Mouse (Mus musculus) adrenal gland, adult 2 months (tissue): ENCODE data around the gene Ctdspl. TPM values are rescaled to one million over a fixed set of nuclear protein-coding genes. Genes with fewer than 3 reads are reported as not detected.

Experiments used
- DNase-seq: peaks from one replicate; pipeline ENCODE4 v3.0.0; 2021
- long read RNA-seq: library from polyadenylated mRNA; stranded (forward); transcript quantifications from one replicate; pipeline ENCODE4 v2.0.0, GENCODE M21; 2021
- polyA plus RNA-seq: library from polyadenylated mRNA; depleted of rRNA; stranded (reverse); fragments of >200 nt; gene quantifications from 2 replicates; pipeline ENCODE4 v1.2.3, GENCODE M21; 2012; rRNA removed
- total RNA-seq, 2 experiments: library from RNA; stranded (reverse); gene quantifications; 2 replicates each; pipeline ENCODE4 v1.2.3; 2021

Gene Ctdspl
- total RNA-seq: 10 to 100 TPM; 28.0 to 33.1 TPM
- 19.8 and 21.0 TPM in 2 replicates for polyA plus RNA-seq
- long read RNA-seq, full-length matches to known transcripts: 15 of 22 reads
- long read RNA-seq, partial matches to known transcripts: 4 of 22 reads
- long read RNA-seq, other reads (novel, unspliced or antisense): 3 of 22 reads

DNA sequence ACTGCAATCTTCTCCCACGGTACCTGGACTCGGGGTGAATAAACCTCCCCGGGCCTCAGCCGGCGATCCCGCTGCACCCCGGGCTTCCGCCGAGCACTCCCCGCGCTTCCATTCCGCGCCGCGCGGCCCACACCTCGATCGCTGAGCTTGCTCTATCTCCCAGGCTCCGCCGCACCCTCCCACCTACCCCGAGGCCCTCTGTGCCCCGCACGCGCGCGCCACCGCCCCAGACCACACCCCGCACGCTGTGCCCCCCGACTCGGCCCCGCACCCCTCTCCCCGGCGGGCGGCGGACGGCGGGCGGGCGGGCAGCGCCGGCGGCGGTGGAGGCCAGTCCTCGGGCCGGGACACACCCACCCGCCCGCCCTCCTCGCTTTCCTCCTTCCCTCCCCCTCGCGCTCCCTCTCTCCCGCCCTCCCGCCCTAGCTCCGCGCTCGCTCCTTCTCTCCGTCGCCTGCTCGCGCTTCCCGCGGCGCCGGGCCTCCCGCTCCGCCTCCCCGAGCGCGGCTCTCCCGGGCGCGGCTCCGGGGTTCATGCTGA lies at the start of gene Ctdspl:
Gene Ctdspl, plus strand, starts transcription at position 343 of the 540 bp plus-strand sequence.
- peak; percentile 85 for DNase-seq

DNA sequence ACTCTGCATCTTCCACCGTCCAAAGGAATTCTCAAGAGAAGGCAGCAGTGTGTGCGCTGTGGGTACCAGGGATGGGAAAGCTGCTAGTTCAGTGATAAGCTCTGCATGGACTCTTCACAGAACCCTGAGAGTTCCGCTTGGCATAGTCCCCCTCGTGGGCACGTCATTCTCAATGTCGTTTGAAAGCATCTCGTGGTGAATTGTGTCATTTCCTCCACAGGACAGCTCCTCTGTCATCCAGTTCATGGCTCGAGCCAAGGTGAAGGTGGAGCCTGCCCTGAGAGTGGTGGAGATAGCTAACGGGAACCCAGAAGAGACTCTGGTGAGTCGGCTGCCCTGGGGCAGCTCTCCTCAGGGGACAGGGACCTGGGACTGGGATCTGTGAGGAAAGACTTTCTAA lies 49.4 kb upstream of the Ctdspl start:
- peak; percentile 76 for DNase-seq

DNA sequence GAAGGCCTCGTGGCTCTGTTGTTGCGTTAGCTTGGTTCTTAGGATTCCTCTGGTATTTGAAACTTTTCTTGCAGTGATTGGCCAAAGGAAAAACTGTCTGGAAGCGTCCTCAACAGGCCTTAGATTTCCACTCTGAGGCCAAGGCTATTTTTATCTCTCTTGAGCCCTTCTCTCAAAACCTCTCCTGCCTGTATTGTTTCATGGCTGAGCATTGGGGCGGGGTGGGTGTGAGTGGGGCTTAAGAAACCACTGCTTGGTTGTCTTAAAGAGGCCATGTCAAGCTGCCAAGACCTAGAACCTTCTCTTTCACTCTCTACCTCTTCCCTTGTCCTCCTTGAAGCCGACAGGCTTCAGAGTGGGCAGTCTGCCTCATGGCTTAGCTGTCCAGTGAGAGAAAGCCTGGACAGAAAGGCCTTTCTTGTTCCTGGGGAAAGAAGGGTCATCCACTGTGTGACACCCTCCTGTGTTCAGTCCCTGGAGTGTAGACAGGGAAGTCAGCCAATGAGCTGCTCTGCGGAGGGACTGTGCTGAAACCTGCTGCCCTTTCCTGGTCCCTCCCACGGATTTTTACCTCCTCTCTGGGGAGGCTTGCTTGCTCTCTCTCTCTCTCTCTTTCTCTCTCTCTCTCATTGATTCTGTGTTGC lies 48.8 kb upstream of the Ctdspl start:
- peak; percentile 47 for DNase-seq

DNA sequence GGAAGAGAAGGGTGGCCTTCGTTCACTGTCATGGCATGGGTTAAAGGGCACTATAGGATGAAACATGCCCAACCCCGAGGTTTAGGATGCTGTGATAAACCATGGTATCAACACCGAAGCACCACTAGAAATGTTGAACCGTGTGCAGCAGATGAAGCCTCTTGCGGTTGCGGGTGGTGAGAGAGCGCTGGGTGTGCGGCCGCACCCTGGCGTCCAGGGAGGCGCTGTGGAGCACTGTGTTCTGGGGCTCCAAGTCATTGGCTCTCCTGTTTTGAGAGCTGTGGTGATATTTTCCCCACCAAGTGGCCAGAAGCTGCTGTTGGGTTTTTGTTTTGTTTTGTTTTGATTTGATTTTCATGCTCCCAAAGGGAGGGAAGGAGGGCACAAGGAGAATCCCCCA lies 47.7 kb upstream of the Ctdspl start:
- no peak for DNase-seq

DNA sequence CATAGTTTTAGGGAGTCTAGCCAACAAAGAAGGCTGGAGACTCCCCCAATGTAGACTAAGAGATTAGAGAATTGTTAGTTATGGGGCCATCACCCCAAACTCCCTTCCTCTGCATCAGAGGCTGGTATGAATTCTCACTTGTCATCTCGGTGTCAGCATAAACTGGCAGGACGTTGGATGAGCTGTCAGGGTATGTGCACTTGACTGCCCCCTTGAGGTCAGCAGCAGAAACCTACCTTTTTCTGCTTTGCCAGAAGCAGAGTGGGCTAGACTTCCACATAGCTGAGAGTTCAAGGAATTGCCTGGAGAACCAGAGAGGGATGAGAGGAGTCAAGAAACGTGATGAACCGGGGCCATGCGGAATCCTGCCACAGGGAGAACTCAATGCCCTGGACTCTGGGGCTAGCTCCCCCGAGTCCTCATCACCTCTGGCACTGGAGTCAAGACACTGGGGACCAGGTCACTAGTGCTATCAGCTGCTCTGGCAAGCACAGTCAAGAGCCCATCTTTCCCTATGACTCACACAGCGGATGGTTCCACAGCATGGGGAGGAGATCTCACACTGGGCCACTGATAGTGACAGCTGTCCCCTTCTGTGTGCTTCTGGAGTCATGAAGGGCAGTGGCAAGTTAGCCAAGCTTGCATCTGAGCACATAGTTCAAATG lies 44.8 kb upstream of the Ctdspl start:
- DNase-seq: peak; percentile 48

DNA sequence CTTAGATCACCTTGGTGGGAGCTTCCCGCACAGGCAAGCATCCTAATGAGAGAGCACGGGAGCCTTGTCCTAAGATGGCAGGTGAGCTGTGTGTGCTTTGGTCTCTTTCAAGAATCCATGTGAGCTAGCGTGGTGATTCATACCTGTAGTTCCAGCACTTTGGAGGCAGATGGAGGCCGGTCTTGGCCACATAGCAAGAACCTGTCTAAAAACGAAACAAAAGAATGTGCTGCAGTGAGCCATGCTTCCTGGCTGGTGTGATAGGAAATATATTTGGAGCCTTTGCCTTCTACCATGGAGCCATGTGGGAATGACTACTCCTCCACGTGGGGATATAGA lies 44.3 kb upstream of the Ctdspl start:
- DNase-seq: no peak

DNA sequence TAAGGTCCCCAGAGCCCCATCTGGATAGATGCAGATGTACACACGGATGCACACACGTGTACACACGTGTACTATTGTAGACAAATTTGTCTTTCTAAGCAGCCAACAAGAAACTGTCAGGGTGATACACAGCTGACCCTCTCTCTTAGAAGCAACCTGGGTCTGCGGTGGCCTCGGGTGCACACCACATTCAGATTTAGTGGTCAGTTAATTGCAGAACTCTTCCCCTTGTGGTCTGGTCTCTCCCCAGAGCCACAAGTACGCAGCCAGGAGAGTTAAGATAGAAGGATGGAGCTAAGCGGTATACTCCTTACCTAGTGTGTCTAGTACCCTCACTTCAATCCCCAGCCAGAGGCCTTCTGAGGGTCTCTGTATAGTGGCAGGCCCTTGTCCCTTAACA lies 43.1 kb upstream of the Ctdspl start:
- no peak for DNase-seq

DNA sequence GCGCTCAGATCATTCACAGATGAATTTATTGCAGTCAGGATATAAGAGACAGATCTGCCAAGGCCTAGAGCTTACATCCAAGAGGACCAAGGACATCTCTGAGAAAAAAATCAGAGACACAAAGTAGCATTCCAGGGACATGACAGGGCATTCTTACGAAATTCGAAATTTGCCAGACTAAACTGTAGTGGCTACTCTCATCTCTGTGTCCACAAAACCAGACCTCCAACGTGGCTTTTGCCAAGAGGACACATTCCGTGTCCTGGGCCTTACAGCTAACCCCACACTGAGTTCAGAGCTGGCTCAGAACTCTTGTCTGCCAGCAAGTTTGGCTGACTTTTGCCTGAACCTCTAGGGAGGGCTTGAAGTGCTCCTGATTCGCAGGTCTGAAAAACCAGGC lies 40.5 kb upstream of the Ctdspl start:
- DNase-seq: peak; percentile 84

DNA sequence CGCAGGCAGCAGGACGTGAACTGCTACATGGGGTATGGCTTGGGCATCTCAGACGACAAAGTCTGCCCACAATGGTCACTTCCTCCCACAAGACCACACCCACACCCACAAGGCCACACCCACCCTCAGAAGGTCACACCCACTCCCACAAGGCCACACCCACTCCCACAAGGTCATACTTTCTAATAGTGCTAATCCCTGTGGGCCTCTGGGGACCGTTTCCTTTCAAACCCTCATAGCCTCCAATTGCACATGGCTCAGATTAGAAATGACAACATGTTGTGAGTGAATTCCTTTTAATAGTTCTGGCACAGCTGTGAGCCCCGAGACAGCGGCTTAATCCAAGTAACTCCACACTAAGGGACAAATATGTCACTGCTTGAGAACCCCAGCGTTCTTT lies 39.1 kb upstream of the Ctdspl start:
- peak; percentile 28 for DNase-seq

DNA sequence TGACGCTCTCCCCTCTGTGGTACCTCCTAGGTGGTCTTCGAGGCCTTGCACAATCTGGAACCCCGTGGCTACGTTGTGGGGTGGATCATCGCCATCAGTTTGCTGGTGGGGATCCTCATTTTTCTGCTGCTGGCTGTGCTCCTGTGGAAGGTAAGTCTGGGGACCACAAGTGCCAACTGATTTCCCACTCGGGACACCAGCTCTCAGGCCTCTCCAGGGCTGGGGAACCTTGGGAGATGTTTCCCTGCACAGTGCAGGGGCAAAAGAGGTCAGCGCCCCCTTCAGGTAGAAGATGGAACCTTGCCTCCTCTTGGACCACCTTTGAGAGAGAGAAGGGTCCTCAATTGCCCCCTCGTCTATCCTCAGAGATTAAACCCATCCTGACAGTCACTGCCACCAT lies 38.5 kb upstream of the Ctdspl start:
- DNase-seq: no peak

DNA sequence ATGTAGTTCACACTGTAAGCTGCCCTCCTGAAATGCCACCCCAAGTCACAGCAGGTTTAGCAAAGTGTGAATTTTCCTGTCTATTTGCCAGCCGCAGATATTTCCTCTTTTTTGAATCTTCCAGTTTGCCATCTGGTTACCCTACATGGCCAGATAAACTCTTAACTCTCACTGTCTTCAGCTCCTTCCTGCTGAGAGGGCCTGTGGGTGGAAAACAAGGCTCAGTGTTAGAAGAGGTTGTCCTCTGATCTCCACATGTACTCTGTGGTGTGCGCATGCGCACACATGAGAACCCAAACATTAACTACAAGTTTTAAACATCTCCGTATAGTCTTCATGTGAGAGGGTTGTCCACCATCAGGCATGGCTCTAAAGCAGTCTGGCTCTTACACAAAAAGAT lies 36.1 kb upstream of the Ctdspl start:
- no peak for DNase-seq

DNA sequence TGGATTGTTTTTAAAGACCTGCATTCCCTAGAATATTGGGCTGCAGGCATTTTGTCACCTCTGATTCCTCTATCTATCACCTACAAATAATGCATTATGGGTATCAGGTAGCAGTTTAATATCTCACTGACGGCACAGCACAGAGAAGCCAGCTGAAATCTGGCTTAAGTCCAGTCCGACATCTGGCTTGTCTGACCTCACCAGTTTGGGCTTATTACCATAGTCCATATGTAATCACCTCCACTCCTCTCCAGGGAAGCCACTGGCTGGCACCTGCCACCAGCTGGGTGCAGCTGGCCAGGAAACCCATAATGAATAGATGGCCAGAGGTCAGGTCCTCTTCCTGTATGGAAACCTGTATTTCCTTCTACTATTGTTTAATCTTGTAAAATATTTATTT lies 35.6 kb upstream of the Ctdspl start:
- no peak for DNase-seq

DNA sequence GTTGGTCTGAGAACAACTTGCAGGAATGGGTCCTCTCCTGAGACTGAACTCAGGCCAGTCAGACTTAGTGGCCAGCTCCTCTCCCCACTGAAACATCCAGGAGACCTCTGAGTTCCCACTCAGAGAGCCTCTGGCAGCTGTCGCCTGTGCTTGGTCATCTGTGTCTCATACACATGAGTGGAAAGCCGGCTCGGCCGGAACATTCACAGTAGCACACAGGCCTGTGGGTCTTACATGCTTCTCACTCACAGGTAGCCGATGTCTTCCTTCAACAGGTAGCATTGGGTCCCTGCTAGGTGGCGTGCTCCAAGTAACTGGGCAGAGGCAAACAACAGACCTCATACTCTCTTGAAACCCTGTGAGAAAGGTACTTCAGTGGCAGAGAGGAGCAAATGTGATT lies 35.2 kb upstream of the Ctdspl start:
- no peak for DNase-seq

DNA sequence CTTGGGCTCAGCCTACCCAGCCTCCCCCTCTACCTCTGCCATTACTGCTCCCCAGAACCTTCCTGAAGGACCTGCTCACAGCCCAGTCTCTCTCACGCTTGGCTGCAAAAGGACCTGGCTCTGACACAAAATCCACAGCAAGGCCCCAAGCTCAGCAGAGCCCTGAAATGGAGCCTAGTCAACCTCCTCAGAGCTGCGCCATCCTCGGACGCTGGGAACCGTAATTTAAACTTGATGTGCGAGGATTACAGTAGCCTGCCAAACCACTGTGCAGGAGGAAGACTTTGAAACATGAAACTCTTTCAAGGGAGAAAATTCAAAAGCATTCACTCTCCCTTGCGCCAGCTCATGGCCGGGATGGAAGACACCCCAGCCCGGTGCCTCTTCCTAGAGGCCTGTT lies 34.7 kb upstream of the Ctdspl start:
- no peak for DNase-seq

DNA sequence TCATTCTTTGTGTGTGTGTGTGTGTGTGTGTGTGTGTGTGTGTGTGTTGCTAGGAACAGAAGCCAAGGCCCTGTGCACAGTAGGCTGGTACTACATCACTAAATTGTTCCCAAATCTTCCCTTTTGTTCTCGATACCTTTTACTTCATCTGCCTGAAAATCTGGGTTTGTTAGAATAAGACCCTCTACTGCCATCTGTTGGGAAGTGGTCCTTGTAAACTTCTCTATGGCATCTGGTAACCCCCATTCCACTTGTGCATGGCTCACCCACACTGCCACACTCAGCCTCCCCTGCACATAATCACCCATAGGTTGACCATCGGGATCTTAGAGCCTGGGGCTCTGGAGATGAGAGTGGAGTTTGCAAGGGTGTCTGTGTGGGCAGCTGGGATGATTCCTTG lies 31.2 kb upstream of the Ctdspl start:
- no peak for DNase-seq

DNA sequence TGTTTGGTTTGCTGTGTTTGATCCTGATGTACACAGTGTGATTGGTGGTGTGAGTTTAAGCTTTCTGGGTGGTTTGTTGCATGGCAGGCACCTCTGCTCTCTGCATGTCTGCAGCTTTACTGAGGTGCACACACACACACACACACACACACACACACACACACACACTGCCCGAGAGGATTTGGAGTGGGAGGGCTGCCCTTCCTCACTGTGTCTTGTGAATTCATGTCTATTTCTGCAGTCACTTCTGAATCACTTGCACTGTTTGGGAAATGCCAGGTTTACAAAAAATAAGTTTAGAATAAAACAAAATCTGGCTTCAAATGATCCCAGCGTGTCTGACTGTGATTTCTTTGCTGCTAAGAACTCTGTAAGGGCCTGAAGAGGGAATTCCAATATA lies 25.6 kb upstream of the Ctdspl start:
- no peak for DNase-seq

DNA sequence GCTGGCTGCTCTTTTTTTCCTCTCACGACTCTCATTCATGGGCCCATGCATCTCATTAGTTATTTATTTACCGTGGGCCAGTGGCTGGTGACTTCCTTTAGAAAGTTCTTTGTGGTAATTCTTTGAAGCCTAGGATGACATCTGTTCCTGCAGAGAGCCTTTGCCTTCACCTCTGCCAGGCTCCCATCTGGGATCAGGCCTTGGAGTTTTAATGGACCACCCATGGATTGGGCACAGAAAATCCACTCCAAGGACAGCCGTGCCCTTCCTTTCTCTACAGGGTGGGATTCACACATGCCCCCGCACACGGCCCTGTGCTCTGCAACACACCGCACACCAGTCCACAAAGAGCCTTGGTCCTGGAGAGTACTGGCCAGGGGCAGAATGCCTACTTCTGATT lies 24.3 kb upstream of the Ctdspl start:
- DNase-seq: no peak

DNA sequence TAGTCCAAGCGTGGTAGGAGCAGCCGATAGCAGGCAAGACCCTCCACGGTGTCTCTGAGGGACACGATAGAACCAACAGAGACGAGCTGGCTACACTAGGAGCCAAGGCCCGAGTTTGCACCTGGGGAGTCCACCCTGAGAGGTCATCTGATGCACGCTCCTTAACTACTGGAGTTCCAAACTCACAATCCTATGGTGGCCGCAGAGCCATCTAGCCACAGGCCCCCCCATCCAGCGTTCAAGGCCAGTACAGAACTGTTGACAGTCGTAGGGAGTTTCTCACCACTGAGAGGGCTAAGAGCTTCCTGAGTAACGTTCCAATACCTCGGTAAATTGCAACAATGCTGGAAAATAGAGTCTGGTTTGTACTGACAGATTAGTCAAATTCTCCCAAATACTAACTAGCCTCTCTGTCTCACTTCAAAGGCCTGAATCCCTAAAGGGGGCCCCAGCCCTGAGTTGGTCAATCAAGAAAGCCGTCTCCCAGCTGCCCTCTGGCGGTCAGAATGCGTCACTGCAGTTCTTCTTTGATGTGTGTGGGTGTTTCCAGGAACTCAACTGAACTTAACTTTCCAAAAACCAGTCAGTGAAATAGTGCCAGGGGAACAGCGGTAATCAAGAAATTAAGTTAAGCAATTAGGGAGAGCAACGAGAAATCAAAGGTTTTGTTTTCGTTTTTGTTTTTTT lies 18.2 kb upstream of the Ctdspl start:
- peak; percentile 84 for DNase-seq

DNA sequence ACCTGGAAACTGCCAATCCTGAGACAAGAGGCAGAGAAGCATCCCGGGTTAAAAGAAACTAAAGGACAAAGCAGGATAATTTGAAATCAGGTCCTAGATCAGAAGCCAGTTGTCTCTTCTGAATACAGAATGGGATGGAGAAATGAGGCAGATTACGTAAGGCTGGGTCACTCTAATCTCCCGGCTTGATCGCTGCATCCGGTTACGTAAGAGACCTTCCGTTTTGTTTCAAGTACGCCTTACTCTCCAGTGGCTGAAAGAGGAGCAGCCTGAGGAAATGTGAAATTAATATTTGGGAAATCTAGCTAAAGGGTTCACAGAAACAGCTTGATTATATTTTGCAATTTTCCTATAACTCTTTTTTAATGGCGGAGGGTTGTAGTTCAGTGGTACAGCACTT lies 13.2 kb upstream of the Ctdspl start:
- peak; percentile 31 for DNase-seq

DNA sequence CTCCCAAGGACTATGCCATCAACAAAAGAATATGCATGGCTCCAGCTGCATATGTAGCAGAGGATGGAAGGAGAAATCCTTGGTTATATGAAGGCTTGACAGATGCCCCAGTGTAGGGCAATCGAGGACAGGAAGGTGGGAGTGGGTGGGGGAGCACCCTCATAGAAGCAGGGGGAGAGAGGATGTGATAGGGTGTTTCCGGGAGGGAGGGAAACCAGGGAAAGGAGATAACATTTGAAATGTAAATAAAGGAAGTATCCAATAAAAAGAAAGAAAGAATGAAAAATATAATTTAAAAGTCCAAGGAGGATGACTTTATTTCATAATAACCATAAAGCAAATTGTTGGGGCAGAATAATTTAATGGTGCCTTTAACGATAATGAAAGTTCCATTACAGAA lies 12.6 kb upstream of the Ctdspl start:
- DNase-seq: no peak

DNA sequence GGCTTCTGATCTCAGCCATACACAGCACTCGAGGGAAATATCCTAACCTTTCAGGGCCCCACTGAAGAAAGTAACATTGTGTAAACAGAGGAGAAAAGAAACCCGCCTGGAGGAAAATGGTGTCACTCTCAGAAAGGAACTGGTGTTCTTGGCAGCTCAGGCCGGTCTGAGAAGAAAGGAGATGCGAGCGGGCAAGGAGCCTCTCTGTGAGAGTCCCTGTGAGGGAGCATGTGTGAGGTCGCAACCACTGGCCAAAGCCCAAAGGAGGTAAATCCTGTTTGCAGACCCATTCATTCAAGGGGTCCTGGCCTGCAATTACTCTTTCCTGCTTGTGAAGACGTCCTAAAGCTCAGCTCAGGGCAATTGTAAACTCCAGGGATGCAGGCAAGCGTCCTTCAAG lies 11.7 kb upstream of the Ctdspl start:
- DNase-seq: no peak

DNA sequence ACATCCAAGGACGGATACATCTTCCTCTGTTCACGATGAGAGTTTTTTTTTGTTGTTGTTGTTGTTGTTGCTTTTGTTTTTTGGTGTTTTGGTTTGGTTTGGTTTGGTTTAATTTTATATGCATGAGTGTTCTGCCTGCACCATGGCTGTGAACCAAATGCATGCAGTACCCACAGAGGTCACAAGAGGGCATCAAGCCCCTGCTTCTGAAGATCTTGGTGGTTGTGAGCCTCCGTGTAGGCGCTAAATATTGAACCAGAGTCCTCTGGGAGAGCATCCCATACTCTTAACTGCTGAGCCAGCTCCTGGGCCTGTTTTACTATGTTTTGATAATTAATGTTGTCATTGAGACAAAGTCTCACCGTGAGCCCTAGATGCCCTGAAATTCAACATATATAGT lies 11.0 kb upstream of the Ctdspl start:
- DNase-seq: peak; percentile 28

DNA sequence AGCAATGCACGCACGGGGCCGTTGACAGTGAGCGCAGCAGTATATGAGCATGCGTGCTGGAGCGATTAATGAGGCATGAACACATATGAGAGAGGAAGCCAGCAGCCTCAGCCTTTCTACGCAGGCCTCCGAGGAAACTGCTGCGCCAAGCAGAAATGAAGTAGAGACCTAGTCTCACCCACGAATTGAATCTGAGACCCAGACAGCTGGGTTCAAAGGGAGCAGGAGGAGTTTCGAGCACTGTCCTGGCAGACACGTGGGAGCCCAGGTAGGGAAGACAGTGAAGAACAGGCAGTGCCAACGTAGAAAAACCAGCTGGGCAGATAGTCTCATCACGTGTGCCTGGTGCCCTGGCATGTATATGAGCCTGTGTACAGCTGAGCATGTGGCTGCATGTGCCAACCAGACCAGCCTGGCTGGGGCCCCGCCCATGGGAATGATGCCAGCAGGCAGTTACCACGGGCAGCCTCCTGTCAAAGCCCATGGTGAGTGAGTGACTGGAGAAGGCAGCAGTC lies 6.5 kb upstream of the Ctdspl start:
- peak; percentile 28 for DNase-seq
